Mouse (Mus musculus) adipose tissue, adult 10 weeks (tissue): Measurements from ENCODE around the gene Slc1a4. TPM values are rescaled to one million over a fixed set of nuclear protein-coding genes. Genes with fewer than 3 reads are reported as not detected.

Experiments used
- polyA plus RNA-seq: library from polyadenylated mRNA; stranded (reverse); fragments of 350-450 nt; fragmentation: Illumina TruSeq; extraction: RNeasy Lipid Tissue Mini Kit (QIAGEN cat#74804); gene quantifications from one replicate; pipeline ENCODE4 v1.2.3, GENCODE M21; 2014; ENCODE audit warnings: low read depth, low replicate concordance

Gene Slc1a4
- polyA plus RNA-seq: 7.2 TPM

GRCm38 (mm10) chr11:20332561-20333514 is at the start of gene Slc1a4:
Gene Slc1a4, minus strand, starts transcription at chr11:20332713.

Other genes starting within 250 kb of the Slc1a4 start
- gene Actr2, start 219.8 kb downstream of the Slc1a4 start, polyA plus RNA-seq: 75.5 TPM
- gene Rab1a, start 131.3 kb downstream of the Slc1a4 start, polyA plus RNA-seq: 142 TPM
- gene Cep68, start 83.3 kb downstream of the Slc1a4 start, polyA plus RNA-seq: 11.5 TPM
- 13.7 TPM for gene Sertad2, start 210.5 kb upstream of the Slc1a4 start, polyA plus RNA-seq